Mouse (Mus musculus) lung, postnatal 4 days (tissue): ENCODE measurements around the gene Inhbb.

Experiments
- DNase-seq, 2 experiments: peaks; one replicate each; pipeline ENCODE4 v3.0.0; 2021

The Inhbb gene

DNA sequence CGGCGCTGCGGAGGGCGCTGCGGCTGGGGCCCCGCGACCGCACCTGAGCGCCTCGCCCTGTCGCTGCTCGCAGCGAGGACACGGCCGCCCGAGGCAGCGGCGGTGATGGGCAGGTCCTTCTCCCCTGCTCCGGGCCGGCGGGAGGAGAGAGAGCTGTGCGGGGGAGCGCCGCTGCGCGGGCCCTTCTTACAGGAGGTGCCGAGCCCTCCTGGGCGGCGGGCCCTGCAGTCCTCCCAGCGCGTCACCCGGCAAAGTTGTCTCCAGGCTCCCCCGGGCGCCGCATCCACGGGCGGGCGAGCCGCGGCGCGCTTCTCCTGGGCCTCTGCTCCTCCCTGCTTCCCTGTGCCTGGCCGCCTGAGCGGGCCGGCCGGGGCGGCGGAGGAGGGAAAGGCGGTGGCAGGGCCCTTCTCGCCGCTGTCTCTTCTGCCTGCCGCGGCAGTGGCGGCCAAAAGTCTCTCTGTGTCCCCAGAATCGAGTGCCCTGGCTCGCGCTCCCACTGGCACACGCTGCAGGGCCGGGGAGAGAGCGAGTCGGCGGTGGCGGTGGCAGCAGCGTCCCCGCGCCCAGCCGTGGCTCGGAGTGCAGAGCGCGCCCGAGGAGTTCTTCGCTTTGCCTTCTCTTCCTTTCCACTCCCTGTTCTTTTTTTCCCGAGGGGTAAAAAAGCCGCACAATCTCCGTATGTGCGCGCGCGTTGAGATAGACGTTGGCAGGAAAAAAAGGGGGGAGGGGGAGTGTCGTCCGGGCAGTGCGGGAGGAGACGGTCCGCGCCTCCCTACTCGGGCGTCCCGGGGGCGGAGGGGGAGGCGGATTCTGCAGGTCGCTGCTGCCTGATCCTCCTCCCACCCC lies at the start of gene Inhbb:
Inhbb (minus strand) TSS at position 673 of the 846 bp plus-strand sequence.
- DNase-seq = peak; percentile 46 to 59

- DNase-seq = peak in 1 of 2 experiments; percentile 74
These were observed 41.3 kb upstream of the Inhbb start for GRCm38 (mm10) chr1:119463386-119463785.

GRCm38 (mm10) chr1:119460062-119460461 lies 38.0 kb upstream of the Inhbb start:
- DNase-seq = no peak

DNA sequence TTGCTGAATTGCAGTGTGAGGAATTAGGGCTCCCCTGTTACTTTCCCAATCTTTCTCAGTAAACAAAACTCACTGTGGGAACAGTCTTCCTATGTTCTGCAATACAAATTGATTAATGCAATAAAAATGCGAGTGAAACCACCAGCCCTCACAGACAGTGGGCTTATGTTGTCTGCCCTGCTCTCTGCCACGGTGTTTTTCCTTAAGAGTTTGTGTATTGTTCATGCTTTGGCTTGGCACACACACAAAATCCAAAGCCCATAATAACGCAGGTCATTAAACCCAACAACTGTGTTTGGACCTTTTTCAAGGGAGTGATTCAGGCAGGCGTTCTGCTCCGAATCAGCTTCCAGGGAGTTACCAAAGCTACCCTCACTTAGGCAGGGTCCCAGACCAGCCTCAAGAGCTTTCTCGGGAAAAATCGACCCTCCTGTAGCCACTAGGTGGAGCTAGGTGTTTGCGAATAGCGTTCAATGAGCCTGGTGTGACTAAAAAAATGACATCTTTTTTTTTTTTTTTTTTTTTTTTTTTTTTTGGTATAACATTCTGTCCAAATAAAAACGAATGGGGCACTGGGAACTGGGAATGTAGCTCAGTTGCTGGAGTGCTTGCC lies 36.1 kb upstream of the Inhbb start:
- DNase-seq = peak; percentile 65 to 77

- DNase-seq = no peak
These were observed 35.4 kb upstream of the Inhbb start for GRCm38 (mm10) chr1:119457528-119457855.

- DNase-seq = no peak
These were observed 34.9 kb upstream of the Inhbb start for GRCm38 (mm10) chr1:119456671-119457527.

- peak; percentile 47 to 61 for DNase-seq
These were observed 31.7 kb upstream of the Inhbb start for GRCm38 (mm10) chr1:119453731-119454130.

DNA sequence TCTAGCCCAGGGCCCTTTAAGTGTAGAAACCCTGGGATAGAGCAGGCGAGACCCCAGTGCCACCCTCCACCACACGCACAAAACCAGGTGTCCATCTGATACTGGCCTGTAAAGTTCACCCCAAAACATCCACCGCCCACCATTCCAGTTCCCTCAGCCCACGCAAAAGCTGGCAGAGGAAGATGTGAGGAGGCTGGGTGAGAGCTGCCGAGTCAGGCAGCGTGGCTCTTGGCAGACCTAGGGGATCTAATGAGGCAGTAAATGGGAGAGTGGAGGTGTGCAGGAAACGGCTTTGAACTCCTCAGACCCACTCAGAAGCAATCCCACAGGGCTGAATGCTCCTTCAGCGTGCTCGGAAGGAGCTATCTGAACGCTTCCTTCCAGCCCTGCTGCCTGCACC lies 29.4 kb upstream of the Inhbb start:
- no peak for DNase-seq

- peak; percentile 50 to 81 for DNase-seq
These were observed 28.8 kb upstream of the Inhbb start for GRCm38 (mm10) chr1:119450651-119451345.

GRCm38 (mm10) chr1:119446753-119447283 lies 24.8 kb upstream of the Inhbb start:
- no peak for DNase-seq

DNA sequence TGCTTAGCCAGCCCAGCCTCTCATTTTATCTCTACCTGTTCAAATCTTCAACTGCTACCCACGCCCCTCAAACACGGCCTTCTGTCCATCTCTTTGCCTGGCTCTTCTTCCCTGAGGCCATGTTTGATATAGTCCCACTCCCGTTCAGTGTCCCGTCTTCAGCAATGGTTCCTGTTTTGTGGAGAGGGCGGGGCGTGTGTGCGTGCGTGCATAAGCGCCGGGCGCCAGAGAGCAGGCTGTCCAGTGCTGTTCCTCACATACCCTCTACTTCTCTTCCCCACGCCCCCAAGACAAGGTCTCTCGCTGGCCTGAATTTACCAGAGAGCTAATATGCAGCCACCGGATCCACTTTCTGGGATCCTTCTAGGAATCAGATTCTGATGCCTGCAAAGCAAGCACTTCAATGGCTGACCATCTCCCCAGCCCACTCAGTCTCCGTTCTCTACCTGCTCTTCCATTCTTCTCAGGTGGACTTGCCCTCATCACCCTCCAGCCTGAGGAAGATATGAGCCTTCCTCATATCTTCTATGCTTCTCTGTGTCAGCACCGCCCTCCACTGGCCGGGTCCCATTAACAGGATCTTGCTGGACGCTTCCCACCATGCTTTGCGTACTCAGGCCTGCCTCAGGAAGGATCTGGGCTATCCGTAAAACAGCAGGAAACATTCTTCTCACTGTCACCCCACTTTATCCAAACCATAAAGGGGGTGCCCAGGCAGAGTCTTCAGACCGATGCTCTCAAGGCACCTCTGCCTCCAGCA lies 21.7 kb upstream of the Inhbb start:
- DNase-seq = no peak

DNA sequence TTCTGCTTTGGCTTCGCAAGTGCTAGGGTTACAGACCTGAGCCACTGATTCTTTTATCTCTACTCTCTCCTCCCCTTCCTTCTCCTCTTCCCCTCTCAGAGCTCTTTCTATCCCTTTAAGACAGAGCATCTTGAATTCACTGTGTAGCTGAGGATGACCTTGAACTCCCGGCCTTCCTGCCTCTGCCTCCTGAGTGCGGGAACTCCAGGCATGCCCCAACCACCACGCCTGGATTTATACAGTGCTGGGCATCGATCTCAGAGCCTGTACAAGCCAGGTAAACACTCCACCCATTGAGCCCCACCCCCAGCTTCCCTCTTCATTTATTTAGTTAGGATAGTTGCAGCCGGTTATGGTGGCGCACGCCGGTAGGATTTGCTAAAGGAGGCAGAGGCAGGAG lies 20.9 kb upstream of the Inhbb start:
- no peak for DNase-seq

GRCm38 (mm10) chr1:119438105-119438637 lies 16.1 kb upstream of the Inhbb start:
- DNase-seq = no peak

DNA sequence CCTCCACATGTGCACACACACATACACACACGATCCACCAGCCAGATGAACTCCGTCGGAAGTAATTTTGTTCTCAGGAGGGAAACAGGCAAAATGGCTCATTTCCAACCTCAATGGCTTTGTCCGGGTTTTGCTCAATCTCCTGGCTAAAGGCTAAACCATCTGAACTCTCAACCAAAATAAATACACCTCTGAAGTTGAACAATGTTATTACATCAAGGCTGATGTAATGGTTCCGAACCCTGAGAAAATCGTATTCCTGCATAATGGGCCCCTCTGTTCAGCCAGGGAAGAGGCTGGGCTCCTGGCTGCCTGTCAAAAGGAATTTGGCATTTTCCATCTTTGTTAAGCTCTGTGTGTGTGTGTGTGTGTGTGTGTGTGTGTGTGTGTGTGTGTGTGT lies 15.4 kb upstream of the Inhbb start:
- no peak for DNase-seq

GRCm38 (mm10) chr1:119424141-119424860 lies 2.3 kb upstream of the Inhbb start:
- no peak for DNase-seq

GRCm38 (mm10) chr1:119423510-119423909 lies 1.5 kb upstream of the Inhbb start:
- DNase-seq = peak; percentile 44 to 61

DNA sequence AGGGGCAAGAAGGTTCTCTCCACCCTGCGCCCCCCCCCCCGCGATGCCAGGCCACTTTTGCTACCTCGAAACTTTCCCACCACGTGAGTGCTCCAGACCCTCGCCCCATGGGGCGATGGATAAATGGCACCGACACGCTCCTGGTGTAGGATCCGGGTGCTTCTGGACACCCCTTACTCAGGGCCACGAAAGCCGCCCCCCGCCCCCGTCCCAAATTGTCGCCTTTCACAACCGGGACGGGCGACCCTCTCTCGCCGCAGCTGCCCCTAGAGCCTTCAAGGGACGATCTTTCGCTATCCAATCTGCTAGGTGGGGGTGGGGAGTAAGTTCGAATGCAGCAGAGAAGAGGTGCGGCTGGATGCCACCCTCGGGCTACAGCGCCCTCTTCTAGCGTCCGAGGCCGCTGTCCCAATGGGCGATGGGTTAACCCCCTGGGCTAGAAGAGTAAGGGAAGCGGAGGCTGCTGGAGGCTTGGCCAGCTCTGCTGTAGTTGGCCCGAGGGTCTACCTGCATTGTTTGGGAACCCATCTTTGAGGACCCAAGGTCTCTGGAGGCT lies 490 bp upstream of the Inhbb start:
- peak in 1 of 2 experiments; percentile 31 for DNase-seq

DNA sequence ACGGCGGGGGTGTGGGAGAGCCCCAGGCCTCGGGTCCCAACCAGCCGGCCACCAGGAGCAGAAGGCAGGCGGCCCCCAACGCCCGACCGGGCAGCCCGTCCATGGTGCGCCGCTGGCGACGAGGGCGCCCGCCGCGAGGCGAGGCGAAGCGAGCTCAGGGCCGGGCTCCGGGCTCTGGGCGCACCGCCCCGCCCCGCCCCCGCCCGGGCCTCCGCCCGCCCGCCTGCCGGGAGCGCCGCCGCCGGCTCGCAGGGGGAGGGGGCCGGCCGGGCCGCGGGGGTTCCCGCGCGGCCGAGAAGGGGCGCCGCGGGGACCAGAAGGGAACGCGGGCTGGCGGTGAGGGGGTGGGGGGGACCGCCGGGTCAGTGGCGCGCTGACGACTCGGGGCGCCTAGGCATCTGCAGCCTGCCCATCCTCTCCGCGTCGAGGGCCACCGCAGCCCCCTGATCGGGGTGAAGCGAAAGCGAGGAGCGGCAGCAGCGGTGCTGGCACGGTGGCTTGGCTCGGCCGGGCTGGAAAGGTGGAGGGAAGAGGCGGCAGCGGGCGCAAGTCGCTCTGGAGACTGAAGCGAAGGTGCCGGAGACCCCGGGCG lies 968 bp downstream of the Inhbb start:
- peak; percentile 40 to 66 for DNase-seq

DNA sequence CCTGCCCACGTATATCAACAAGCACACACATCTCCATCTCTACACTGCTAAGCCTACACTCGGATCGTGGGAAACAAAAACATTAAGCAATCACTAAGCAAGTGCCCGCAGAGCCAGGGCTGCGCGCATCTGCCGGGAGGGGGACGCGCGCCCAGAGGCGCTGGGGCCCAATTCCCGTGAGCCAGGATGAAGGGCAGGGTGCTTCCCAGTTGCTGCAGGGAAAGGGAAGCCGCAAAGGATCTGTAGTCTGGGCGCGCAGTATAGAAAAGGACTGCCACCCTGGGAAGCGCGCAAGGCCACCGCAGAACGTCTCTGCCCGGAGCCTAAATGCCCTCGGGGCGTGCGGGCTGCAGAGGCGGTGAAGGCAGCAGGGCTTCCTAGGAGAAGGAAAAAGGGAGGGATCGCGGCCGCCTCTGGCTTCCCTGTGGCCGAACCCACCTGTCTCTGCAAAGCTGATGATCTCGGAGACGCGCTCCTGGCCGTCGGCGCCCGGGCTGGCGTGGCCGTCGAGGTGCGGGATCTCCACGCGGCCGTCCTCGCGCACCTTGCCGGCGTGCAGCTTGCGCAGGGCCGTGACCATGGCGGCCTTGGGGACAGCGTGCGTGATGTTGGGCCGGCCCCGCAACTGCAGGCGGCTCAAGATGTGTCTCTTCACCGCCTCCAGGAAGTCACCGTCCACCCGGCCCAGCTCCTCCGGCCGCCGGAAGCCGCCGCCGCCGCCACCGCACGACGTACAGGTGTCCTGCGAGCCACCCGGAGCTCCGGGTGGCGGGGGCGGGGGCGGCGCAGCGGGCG lies 1.7 kb downstream of the Inhbb start:
- peak in 1 of 2 experiments; percentile 31 for DNase-seq
